Mouse (Mus musculus) Patski (cell line): ENCODE data around the gene Invs. TPM values are rescaled to one million over a fixed set of nuclear protein-coding genes. Genes with fewer than 3 reads are reported as not detected.

ENCODE experiments used
- ATAC-seq: fragments of 100-300 bp; one replicate; pipeline ENCODE4 v1.8.0; 2021
- CTCF ChIA-PET: fragments of 350-600 bp; sonication (Branson Sonifier 250); formaldehyde crosslinking; loops from one replicate; lab custom pipeline; 2022; ENCODE audit warnings: inconsistent platforms; lab: Charles Lee
- POLR2A ChIA-PET: fragments of 350-600 bp; sonication (Branson Sonifier 250); formaldehyde crosslinking; loops from one replicate; lab custom pipeline; 2022; ENCODE audit warnings: antibody characterized with exemption, inconsistent platforms; lab: Charles Lee
- DNase-seq: peaks from one replicate; pipeline ENCODE4 v3.0.0-alpha.2; 2011; ENCODE audit warnings: low read depth, low spot score
- H3K27me3 ChIP-seq: fragments of 371-371 bp; one replicate; pipeline ENCODE4 v1.5.1; 2021
- CTCF ChIP-seq: fragments of 100-300 bp; IDR thresholded peaks from one replicate; pipeline ENCODE4 v1.5.1; 2021
- in situ Hi-C: fragments of 300-500 bp; cut with MboI; formaldehyde crosslinking; loops from 3 replicates; pipeline ENCODE4 v1.11.1; 2018; ENCODE audit warnings: low pct_unique_long_range_greater_than_20kb, mixed read lengths
- polyA plus RNA-seq: library from polyadenylated mRNA; unstranded; gene quantifications from one replicate; pipeline ENCODE4 v1.2.3, GENCODE M21; 2021

The Invs gene
- polyA plus RNA-seq, 1 experiment from 2014 or later: 9.3 TPM

DNA sequence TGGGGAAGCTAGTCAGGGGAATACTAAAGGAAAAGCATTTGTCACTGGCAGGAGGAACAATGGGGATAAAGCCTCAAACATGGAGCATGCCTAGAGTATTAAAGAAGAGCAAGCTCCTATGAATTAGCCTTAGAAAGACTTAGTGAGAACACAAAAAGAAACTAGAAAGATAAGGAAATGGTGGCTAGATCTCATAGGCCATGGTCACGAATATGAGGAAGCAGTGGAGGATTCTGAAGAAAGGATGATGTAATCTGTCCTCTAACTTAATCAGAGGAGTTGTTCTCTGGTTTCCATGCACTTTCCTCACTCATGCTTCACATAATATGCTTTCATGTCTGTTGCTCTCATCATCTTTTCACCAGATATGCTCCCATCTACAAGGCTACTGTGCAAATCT, 42.5 kb downstream of the Invs start:
- ATAC-seq (no peak), DNase-seq (no peak)
- in situ Hi-C loops: no loop called here
- no peak for TF ChIP-seq CTCF
- H3K27me3 ChIP-seq: no peaks in the 10 kb centered on the region
- CTCF ChIA-PET: no interaction called here
- POLR2A ChIA-PET: no interaction called here

DNA sequence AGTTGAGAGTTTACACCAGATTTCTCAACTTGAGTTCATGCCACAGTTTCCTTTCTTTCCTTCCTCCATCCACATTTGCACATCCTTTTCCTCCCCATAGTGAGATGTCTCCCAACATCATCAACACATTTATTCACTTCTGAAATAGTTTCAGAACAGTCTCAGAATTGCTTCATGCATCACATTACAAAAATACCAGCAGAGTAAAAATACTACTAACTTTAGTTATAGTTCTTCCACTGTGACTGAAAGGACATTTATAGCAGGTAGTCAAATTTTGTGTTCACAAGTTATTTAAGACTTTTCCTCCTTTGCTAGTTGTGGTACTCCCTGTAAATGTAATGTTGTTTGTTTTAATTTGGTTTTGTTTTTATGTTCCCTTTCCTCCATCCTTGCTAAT, 47.6 kb downstream of the Invs start:
- ChIA-PET CTCF (no interaction called here), POLR2A (no interaction called here)
- TF ChIP-seq CTCF: no peak
- no peak for ATAC-seq
- H3K27me3 ChIP-seq: no peaks in the 10 kb centered on the region
- in situ Hi-C loops: no loop called here
- DNase-seq: no peak

DNA sequence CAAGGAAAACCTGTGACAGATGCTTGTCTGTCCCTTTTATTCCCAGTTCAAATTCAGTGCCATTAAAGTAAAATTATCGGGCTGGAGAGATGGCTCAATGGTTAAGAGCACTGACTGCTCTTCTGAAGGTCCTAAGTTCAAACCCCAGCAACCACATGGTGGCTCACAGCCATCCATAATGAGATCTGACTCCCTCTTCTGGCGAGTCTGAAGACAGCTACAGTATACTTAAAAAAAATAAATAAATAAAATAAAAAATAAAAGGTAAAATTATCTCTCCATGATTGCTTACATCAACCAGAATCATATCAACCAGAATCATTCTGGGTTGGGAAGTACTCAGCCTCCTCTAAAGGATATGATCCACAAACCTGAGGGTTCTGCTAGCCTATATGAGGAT, 48.5 kb downstream of the Invs start:
- DNase-seq: no peak
- no peak for ATAC-seq
- POLR2A ChIA-PET: no interaction called here
- H3K27me3 ChIP-seq: no peaks in the 10 kb centered on the region
- in situ Hi-C loops: no loop called here
- CTCF ChIA-PET: no interaction called here
- peak; percentile 14 for TF ChIP-seq CTCF

DNA sequence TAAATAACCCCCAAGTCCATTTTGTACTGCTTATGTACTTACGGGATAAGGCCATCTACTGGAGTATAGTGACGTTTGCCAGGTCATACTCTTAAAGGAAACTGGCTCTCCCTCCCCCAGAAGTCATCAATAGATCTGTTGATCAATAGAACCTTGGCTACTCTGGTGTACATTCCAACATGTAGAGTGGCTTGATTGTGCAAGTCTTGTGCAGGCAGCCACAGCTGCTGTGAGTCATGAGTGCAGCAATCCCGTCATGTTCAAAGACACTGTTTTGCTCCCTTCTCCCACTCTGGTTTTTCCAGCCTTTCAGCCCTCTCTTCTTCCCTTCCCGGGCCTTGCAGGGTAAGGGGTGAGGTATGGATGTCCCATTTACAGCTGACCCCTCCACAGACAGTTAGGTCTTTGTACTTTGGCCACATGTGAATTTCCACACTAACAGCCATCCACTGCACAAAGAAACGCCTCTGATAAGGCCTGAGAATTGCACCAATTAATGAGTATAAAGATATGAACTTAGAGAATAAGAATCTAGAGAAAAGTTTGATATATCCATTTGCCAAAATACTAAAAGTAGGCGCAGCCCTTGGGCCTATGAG, 53.0 kb downstream of the Invs start:
- no peaks in the 10 kb centered on the region for H3K27me3 ChIP-seq
- ChIA-PET CTCF (no interaction called here), POLR2A (no interaction called here)
- no peak for TF ChIP-seq CTCF
- DNase-seq (no peak), ATAC-seq (no peak)
- in situ Hi-C loops: no loop called here

DNA sequence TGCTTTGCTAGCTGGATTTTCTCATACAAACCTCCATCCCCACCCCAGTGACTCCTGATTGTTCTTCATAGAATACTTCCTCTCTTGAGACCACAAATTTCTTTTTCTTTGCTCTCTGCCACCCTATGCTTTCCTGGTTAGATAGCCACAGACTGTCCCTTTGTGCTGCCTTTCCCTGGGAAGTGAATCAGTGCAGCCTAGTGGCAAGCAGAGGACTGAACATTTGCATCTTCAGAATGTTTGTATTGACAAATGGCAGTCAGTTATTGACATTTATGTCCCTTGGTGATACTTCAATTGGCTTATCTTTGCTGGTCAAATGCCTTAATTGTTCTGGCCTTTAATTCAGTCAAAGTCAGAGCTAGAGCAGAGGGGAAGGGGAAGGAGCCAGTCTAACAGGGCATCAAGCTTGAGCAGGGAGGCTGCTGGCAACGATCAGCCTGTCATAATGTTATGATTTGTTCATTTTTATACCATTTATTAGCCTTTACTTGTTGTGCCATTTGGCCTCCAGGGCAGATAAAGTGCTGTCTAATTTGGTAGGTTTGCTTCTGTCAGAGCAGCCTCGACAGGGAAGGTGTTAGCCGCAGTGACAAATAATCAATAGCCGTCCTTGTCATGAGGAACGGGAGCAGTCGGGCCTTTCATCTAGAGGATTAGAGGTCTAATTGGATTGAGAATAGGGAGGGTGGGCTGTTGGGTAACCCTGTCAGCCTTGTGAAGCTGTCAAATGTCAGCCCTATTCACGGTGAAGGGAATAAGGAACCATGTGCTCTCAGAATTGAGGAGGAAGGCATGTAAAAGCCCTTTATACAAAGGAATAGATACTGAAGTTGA, 55.6 kb downstream of the Invs start:
- ChIA-PET POLR2A (no interaction called here), CTCF (no interaction called here)
- no peak for DNase-seq
- no peak for TF ChIP-seq CTCF
- H3K27me3 ChIP-seq: no peaks in the 10 kb centered on the region
- no peak for ATAC-seq
- in situ Hi-C loops: no loop called here

DNA sequence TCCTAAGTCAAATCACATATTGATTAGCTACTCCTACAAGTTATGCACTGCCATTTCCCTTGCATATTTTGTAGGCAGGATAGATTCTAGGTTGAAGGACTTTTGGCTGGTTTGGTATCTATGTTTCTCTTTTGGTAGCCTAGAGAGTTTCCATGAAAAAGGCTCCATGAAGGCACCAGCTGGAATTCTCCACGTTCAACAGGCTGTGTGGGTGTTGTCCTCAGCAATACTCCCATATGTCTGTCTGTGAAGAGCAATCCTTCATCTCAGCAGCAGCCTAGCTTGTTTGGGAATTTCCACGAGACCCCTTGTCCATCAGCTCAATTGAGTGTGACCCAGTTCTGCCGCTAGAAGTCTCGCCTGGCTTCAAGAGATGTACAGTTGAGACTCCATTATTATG, 63.1 kb downstream of the Invs start:
- ChIA-PET POLR2A (no interaction called here), CTCF (no interaction called here)
- no peaks in the 10 kb centered on the region for H3K27me3 ChIP-seq
- ATAC-seq (no peak), DNase-seq (no peak)
- no peak for TF ChIP-seq CTCF
- in situ Hi-C loops: no loop called here

DNA sequence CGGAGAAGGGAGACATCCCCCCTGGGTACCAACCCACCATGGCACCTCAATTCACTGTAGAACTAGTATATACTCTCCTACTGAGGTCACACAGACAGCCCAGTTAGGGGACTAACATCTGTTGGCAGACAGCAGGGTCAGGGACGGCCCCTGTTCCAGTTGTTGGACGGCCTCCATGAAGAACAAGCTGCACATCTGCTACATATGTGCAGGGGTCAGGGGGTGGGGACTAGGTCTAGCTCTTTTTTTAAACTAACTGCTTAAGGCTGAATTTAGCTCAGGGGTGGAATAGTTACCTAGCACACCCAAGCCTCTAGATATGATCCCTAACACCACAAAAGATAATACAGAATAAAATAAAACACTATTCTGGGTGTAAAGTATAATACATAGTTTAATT, 82.8 kb downstream of the Invs start:
- CTCF ChIA-PET: no interaction called here
- no peak for TF ChIP-seq CTCF
- ATAC-seq (no peak), DNase-seq (no peak)
- POLR2A ChIA-PET: no interaction called here
- in situ Hi-C loops: no loop called here
- no peaks in the 10 kb centered on the region for H3K27me3 ChIP-seq

DNA sequence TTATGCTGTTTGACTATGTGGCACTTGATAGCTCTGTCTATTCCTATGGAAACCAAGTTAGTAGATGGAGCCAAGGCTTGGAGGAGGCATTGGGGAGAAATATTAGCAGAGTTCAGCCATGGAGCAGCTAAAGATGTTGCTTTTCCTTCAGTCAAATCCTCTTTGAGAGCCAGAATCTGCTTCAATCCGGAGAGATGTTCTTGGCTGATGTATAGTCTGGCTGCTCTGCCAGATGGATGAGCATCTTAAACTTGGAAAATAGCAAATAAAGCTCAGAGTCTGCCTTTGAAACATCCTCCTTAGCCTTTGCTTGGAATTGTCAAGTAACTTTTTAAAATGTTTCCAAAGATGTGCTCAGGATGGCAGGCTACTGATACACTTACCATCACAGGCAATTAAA, 91.5 kb downstream of the Invs start:
- in situ Hi-C loops: no loop called here
- CTCF ChIA-PET: interaction anchor here (1.3 kb wide), 2 partner anchors 10 to 12 kb away, joined by 3 to 6 read pairs; no protein-coding TSS in a partner anchor

DNA sequence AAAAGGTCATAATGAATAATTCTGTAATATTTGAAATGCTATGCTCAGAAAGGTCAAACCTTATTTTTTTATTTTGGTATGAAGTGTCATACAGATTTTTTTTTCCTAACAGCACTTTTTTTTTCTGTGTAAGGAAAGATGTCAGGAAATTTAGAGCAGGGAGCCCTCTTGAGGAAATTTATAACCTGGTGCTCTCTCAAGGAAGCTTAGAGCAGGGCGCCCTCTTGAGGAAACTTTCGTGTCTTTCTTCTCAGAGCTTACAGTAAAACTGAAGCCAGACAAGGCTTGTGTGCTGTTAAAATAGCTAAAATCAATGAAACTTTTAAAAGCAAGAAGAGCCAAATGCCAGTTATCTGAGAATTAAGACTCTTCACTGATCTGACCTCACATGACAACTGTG, 101.4 kb downstream of the Invs start:
- in situ Hi-C loops: loop anchor here (10.0 to 25.0 kb wide), 3 partner anchors 156 to 944 kb away; no protein-coding TSS in a partner anchor
- POLR2A ChIA-PET: no interaction called here
- DNase-seq (no peak), ATAC-seq (no peak)
- no peaks in the 10 kb centered on the region for H3K27me3 ChIP-seq
- CTCF ChIA-PET: interaction anchor here (0.6 to 2.5 kb wide), 15 partner anchors 8 to 968 kb away, joined by 3 to 15 read pairs (median 4); no protein-coding TSS in a partner anchor
- peak; percentile 83 for TF ChIP-seq CTCF

More for the DNA sequence above, 91.5 kb downstream of the Invs start:
- TF ChIP-seq CTCF: no peak
- ATAC-seq (no peak), DNase-seq (no peak)
- POLR2A ChIA-PET: no interaction called here
- no peaks in the 10 kb centered on the region for H3K27me3 ChIP-seq

DNA sequence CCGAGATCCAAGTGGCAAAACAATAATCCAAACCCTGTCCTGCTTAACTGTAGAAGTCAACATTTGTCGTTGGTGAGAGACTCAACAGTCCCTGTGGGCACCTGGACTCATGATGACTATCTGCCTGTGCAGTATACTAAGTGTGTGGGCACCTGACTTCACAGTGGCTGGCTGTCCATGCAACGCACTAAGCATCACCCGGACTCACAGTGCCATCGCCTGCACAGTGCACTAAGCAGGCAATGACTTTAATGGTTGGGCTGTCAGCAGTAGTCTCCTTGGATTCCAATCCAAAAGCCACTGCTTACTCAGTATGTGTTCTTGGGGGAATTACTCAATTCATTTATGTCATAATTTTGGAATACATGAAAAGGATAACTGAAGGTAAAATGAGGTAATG, 102.9 kb downstream of the Invs start:
- DNase-seq (no peak), ATAC-seq (no peak)
- ChIA-PET CTCF (interaction anchor here (2.4 to 2.5 kb wide), 2 partner anchors 155 to 166 kb away, joined by 9 to 15 read pairs; no protein-coding TSS in a partner anchor), POLR2A (no interaction called here)
- no peaks in the 10 kb centered on the region for H3K27me3 ChIP-seq
- TF ChIP-seq CTCF: no peak
- in situ Hi-C loops: loop anchor here (10.0 to 25.0 kb wide), 3 partner anchors 158 to 945 kb away; no protein-coding TSS in a partner anchor

DNA sequence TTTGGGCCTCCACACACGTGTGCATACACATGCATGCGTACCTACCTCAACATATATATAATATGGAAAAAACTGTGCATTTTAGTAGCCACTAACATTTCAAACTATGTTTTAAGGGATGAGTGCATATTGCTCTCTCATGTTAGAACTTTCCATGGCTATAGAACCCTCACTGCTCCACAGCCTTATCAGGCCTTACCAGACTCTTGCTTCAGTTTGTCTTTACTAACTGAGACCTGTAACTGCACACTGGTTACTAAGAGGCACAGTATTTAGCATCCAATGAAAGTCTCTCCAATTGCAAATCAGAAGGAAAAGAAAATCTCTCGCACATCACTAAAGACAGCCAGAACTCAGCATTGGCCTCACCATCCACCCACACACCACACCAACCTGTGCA, 117.4 kb downstream of the Invs start:
- no peak for ATAC-seq
- TF ChIP-seq CTCF: no peak
- ChIA-PET CTCF (no interaction called here), POLR2A (interaction anchor here (0.6 kb wide), 1 partner anchor 958 kb away, joined by 4 read pairs; no protein-coding TSS in a partner anchor)
- DNase-seq: no peak
- no peaks in the 10 kb centered on the region for H3K27me3 ChIP-seq
- in situ Hi-C loops: loop anchor here (25.0 kb wide), 1 partner anchor 960 kb away; no protein-coding TSS in a partner anchor
